Mouse (Mus musculus) kidney, postnatal 25 days (tissue): Measurements from ENCODE around the gene Fah.

Experiments
- DNase-seq, 2 experiments: peaks; one replicate each; pipeline ENCODE4 v3.0.0; 2021; ENCODE audit warnings: mixed read lengths in 2 of 2

The Fah gene

GRCm38 (mm10) chr7:84594087-84594916 lies 12.2 kb downstream of the Fah start:
- peak; percentile 26 to 50 for DNase-seq

- DNase-seq = no peak
Observed at GRCm38 (mm10) chr7:84591347-84591746, 15.2 kb downstream of the Fah start.

GRCm38 (mm10) chr7:84590622-84591021 lies 15.9 kb downstream of the Fah start:
- no peak for DNase-seq

- DNase-seq = no peak
Observed at GRCm38 (mm10) chr7:84587101-84587783, 19.3 kb downstream of the Fah start.

GRCm38 (mm10) chr7:84586360-84587100 lies 20.0 kb downstream of the Fah start:
- DNase-seq = no peak

GRCm38 (mm10) chr7:84585086-84585485 lies 21.4 kb downstream of the Fah start:
- no peak for DNase-seq

GRCm38 (mm10) chr7:84579769-84580168 lies 26.8 kb downstream of the Fah start:
- DNase-seq = no peak

GRCm38 (mm10) chr7:84578841-84579240 lies 27.7 kb downstream of the Fah start:
- DNase-seq = no peak

- no peak for DNase-seq
Observed at GRCm38 (mm10) chr7:84577034-84577433, 29.5 kb downstream of the Fah start.

GRCm38 (mm10) chr7:84566200-84566599 lies 40.3 kb downstream of the Fah start:
- DNase-seq = no peak

GRCm38 (mm10) chr7:84564236-84564635 lies 42.3 kb downstream of the Fah start:
- DNase-seq = no peak

GRCm38 (mm10) chr7:84560500-84560899 lies 46.0 kb downstream of the Fah start:
- DNase-seq = no peak

- DNase-seq = no peak
Observed at GRCm38 (mm10) chr7:84557332-84557731, 49.2 kb downstream of the Fah start.

GRCm38 (mm10) chr7:84555294-84555693 lies 51.2 kb downstream of the Fah start:
- no peak for DNase-seq

- no peak for DNase-seq
Observed at GRCm38 (mm10) chr7:84551472-84551871, 55.0 kb downstream of the Fah start.

GRCm38 (mm10) chr7:84546667-84547066 lies 59.9 kb downstream of the Fah start:
- DNase-seq = no peak

GRCm38 (mm10) chr7:84544946-84545345 lies 61.6 kb downstream of the Fah start:
- no peak for DNase-seq
